Mouse (Mus musculus) heart, embryonic 15.5 days (tissue): ENCODE measurements around the gene Hfm1. TPM values are rescaled to one million over a fixed set of nuclear protein-coding genes. Genes with fewer than 3 reads are reported as not detected.

Experiments used
- ATAC-seq: fragments of 200-750 bp; cut with Nextera tagmentation; replicated peaks from 2 replicates; pipeline ENCODE4 v1.8.0; 2017; ENCODE audit warnings: low read depth, moderate TSS enrichment; ENCODE audit not compliant: insufficient number of reproducible peaks, insufficient read depth, low FRiP score
- H3K27ac ChIP-seq: fragments of 300-500 bp; sonication (generic); 2 replicates; pipeline ENCODE4 v1.5.1; 2015; ENCODE audit warnings: mild to moderate bottlenecking, inconsistent platforms
- H3K27me3 ChIP-seq: fragments of 300-500 bp; sonication (generic); 2 replicates; pipeline ENCODE4 v1.6.1; 2015; ENCODE audit warnings: inconsistent platforms
- H3K36me3 ChIP-seq: fragments of 300-500 bp; sonication (generic); 2 replicates; pipeline ENCODE4 v1.6.1; 2015; ENCODE audit warnings: mild to moderate bottlenecking, inconsistent platforms
- H3K4me1 ChIP-seq: fragments of 300-500 bp; sonication (generic); replicated peaks from 2 replicates; pipeline ENCODE4 v1.6.1; 2015; ENCODE audit warnings: inconsistent platforms
- H3K4me2 ChIP-seq: fragments of 300-500 bp; sonication (generic); 2 replicates; pipeline ENCODE4 v1.6.1; 2015; ENCODE audit warnings: inconsistent platforms, mild to moderate bottlenecking, moderate library complexity
- H3K4me3 ChIP-seq: fragments of 300-500 bp; sonication (generic); 2 replicates; pipeline ENCODE4 v1.5.1; 2015; ENCODE audit warnings: mild to moderate bottlenecking, inconsistent platforms
- H3K9ac ChIP-seq: fragments of 300-500 bp; sonication (generic); 2 replicates; pipeline ENCODE4 v1.6.1; 2015; ENCODE audit warnings: mild to moderate bottlenecking, inconsistent platforms
- H3K9me3 ChIP-seq: fragments of 300-500 bp; sonication (generic); replicated peaks from 2 replicates; pipeline ENCODE4 v1.6.1; 2016; ENCODE audit warnings: inconsistent platforms
- WGBS: fragments of 180-500 bp; shearing (Covaris S2); methylation state at CpG from one replicate; pipeline ENCODE4 v1.1.7; 2015; ENCODE audit warnings: mixed read lengths; 5-methylcytosine and 5-hydroxymethylcytosine counted together
- polyA plus RNA-seq: library from polyadenylated mRNA; unstranded; fragments of >200 nt; fragmentation: Nextera tagmentation; extraction: Ambion mirVana; gene quantifications from 2 replicates; pipeline ENCODE4 v1.2.1, GENCODE M21; 2015

Gene Hfm1
- polyA plus RNA-seq, result 0.32 and 0.39 TPM in 2 replicates

DNA sequence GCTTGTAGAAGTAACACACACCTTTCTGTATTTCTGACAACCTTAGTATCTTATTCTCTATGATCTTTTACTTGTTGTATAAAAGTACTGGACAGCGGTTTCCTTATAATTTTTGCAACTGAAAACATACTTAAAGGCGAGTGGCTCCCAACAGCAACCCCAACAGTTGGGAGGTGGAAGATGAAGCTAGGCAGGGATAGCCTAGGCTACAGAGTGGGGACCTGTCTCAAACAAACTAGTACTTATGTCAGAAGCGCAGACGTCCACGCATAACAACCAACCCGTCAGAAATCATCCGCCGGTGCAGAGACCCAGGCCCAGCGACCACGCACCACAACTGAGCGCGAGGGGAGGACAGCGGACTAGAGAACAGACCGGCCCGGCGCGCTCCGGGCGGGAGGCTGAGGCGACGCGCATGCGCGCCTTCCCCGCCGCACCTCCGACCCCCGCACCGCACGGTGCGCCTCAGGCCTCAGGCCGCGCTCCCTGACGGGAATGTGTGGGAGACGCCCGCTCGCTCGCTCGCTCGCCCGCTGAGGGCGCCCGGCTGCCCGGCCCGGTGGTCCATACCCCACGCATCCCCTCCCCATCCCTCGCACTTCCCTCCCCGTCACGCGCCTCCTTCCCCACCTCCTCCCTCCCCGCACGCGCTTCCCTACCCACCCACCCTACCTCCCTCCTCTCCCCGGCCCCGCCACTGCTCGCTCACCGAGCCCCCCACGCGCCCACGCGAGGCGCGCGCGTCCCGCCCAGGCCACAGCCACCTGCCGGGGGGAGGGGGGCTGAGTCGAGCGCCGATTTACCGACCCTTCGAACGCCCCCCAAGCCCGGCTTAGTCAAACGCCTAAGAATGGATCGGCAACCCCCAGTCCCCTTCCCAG is at the start of gene Hfm1:
Hfm1 (minus strand) TSS at position 834 of the 881 bp plus-strand sequence.
- no peaks in the 10 kb centered on the region for H3K36me3 ChIP-seq
- WGBS, result 1% methylated on average over 62 of the region's 76 CpGs
- no peaks in the 10 kb centered on the region for H3K9me3 ChIP-seq
- peak; percentile 82 for ATAC-seq
- peak within 1 kb of the TSS; percentile 49 for H3K9ac ChIP-seq
- H3K27ac ChIP-seq, result no peak within 1 kb of the TSS
- H3K4me2 ChIP-seq, result peak within 1 kb of the TSS; percentile 88
- H3K4me3 ChIP-seq, result peak within 1 kb of the TSS; percentile 59
- H3K27me3 ChIP-seq, result no peaks in the 10 kb centered on the region
- H3K4me1 ChIP-seq, result 0 out of 2 replicates have a peak, but pooled peaks cover 3% of the 10 kb centered on the region

GRCm38 (mm10) chr5:106973883-106974282 is 47.8 kb upstream of the Hfm1 start:
- no peak overlapping the region for H3K4me3 ChIP-seq
- no peaks in the 10 kb centered on the region for H3K4me1 ChIP-seq
- H3K27ac ChIP-seq, result no peak overlapping the region
- no peak overlapping the region for H3K4me2 ChIP-seq
- ATAC-seq, result no peak
- no peaks in the 10 kb centered on the region for H3K27me3 ChIP-seq
- H3K36me3 ChIP-seq, result peaks cover 57% of the 10 kb centered on the region
- WGBS, result 83% methylated on average over 7 of the region's 7 CpGs
- H3K9ac ChIP-seq, result no peak overlapping the region
- H3K9me3 ChIP-seq, result no peaks in the 10 kb centered on the region

DNA sequence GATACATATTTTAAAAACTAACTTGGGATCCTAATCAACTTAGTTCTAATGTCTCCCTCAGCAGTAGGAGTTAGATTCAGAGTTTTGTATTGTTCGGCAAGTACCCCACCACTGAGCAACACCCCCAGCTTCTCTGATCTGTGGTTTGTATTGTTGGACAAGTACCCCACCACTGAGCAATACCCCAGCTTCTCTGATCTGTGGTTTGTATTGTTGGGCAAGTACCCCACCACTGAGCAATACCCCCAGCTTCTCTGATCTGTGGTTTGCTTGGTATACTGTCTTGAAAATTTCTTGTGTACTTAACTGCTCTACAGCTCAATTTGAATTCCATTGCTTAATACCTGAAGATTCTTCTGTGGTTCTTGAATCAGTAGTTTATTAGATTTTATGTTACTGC is 41.5 kb upstream of the Hfm1 start:
- Histone ChIP-seq H3K4me1 (peaks cover 8% of the 10 kb centered on the region), H3K4me3 (no peak overlapping the region), H3K4me2 (no peak overlapping the region), H3K9me3 (no peaks in the 10 kb centered on the region), H3K27ac (no peak overlapping the region), H3K9ac (no peak overlapping the region), H3K27me3 (no peaks in the 10 kb centered on the region), H3K36me3 (peaks cover 25% of the 10 kb centered on the region)
- 89% methylated on average over 1 of the region's 1 CpGs for WGBS
- ATAC-seq, result no peak

GRCm38 (mm10) chr5:106966443-106966842 is 40.3 kb upstream of the Hfm1 start:
- no peaks in the 10 kb centered on the region for H3K27me3 ChIP-seq
- ATAC-seq, result no peak
- H3K9ac ChIP-seq, result no peak overlapping the region
- no peak overlapping the region for H3K27ac ChIP-seq
- no peaks in the 10 kb centered on the region for H3K9me3 ChIP-seq
- peaks cover 25% of the 10 kb centered on the region for H3K36me3 ChIP-seq
- 87% methylated on average over 3 of the region's 3 CpGs for WGBS
- H3K4me2 ChIP-seq, result no peak overlapping the region
- H3K4me3 ChIP-seq, result no peak overlapping the region
- H3K4me1 ChIP-seq, result peaks cover 8% of the 10 kb centered on the region

GRCm38 (mm10) chr5:106964513-106965014 is 38.4 kb upstream of the Hfm1 start:
- Histone ChIP-seq H3K4me3 (peak overlapping the region; percentile 86), H3K4me1 (peaks cover 8% of the 10 kb centered on the region), H3K36me3 (peaks cover 15% of the 10 kb centered on the region), H3K9me3 (no peaks in the 10 kb centered on the region), H3K27ac (peak overlapping the region; percentile 71), H3K27me3 (no peaks in the 10 kb centered on the region), H3K9ac (peak overlapping the region; percentile 84), H3K4me2 (peak overlapping the region; percentile 83)
- WGBS, result under 1% methylated on average over 41 of the region's 41 CpGs
- peak; percentile 86 for ATAC-seq

DNA sequence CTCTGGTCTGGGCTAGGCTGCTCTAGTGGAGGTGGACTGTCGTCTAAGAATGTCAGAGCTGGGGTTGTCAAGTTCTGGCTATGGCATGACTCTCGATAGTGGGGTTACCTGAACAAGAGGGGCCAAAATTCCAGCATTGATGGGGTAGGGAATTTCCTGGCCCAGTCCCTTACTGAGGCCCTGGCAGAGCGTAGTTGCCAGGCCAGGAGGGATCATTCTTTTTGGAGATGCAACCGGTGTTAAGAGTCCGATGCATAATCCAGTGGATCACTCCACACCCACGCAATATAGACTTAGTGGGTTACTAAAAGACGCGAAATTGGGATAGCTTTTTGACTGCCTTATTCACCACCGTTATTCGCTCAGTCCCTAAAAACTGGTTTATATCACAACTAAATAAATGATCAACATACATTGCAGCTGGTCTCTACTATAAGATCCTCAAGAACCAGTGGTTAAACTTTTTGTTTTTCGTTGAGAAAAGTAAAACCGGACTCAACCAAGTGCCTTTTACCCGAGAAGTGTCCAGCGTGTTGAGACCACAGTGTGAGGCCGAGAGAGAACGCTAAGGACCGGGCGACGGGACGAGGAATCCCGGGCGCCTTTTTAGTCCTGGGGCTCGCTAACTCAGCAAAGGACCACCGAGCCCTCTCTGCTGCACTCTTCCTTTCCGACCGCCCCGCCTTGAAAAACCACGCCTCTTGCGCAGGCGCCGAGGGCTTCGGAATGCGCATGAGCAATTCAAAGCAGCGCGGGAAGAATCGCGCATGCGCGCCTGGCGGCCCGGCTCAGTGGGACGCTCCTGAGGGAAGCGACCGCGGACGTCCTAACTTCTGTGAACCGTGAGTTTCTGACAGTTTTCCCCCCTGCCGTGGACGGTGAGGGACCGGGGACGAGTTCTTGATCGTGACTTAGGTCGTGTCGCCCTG is 37.7 kb upstream of the Hfm1 start, which contains the start of gene Cdc7:
Cdc7 (plus strand) TSS at position 739 of the 929 bp plus-strand sequence.
- Histone ChIP-seq H3K27me3 (no peaks in the 10 kb centered on the region), H3K4me2 (peak within 1 kb of the TSS; percentile 83), H3K27ac (peak within 1 kb of the TSS; percentile 71), H3K4me3 (peak within 1 kb of the TSS; percentile 86), H3K9me3 (no peaks in the 10 kb centered on the region), H3K36me3 (peaks cover 8% of the 10 kb centered on the region), H3K4me1 (peaks cover 11% of the 10 kb centered on the region), H3K9ac (peak within 1 kb of the TSS; percentile 84)
- peak; percentile 86 for ATAC-seq
- WGBS, result 5% methylated on average over 54 of the region's 54 CpGs

- Histone ChIP-seq H3K27me3 (no peaks in the 10 kb centered on the region), H3K4me2 (no peak overlapping the region), H3K27ac (no peak overlapping the region), H3K36me3 (no peaks in the 10 kb centered on the region), H3K4me1 (peaks cover 10% of the 10 kb centered on the region), H3K4me3 (no peak overlapping the region), H3K9me3 (no peaks in the 10 kb centered on the region), H3K9ac (no peak overlapping the region)
- WGBS, result 79% methylated on average over 2 of the region's 2 CpGs
- ATAC-seq, result no peak
Measured at GRCm38 (mm10) chr5:106960451-106960850, 34.3 kb upstream of the Hfm1 start.

- Histone ChIP-seq H3K4me1 (peaks cover 6% of the 10 kb centered on the region), H3K9me3 (no peaks in the 10 kb centered on the region), H3K9ac (no peak overlapping the region), H3K27me3 (no peaks in the 10 kb centered on the region), H3K36me3 (no peaks in the 10 kb centered on the region), H3K4me3 (no peak overlapping the region), H3K27ac (no peak overlapping the region), H3K4me2 (no peak overlapping the region)
- ATAC-seq, result no peak
- WGBS, result 42% methylated on average over 3 of the region's 3 CpGs
Measured at GRCm38 (mm10) chr5:106959031-106959430, 32.9 kb upstream of the Hfm1 start.

- Histone ChIP-seq H3K36me3 (no peaks in the 10 kb centered on the region), H3K4me1 (0 out of 2 replicates have a peak, but pooled peaks cover 2% of the 10 kb centered on the region), H3K27me3 (no peaks in the 10 kb centered on the region), H3K9ac (no peak overlapping the region), H3K9me3 (no peaks in the 10 kb centered on the region), H3K27ac (no peak overlapping the region), H3K4me2 (no peak overlapping the region), H3K4me3 (no peak overlapping the region)
- 46% methylated on average over 3 of the region's 3 CpGs for WGBS
- no peak; the same call in 1 of the 2 replicates for ATAC-seq
Measured at GRCm38 (mm10) chr5:106956467-106956866, 30.3 kb upstream of the Hfm1 start.

DNA sequence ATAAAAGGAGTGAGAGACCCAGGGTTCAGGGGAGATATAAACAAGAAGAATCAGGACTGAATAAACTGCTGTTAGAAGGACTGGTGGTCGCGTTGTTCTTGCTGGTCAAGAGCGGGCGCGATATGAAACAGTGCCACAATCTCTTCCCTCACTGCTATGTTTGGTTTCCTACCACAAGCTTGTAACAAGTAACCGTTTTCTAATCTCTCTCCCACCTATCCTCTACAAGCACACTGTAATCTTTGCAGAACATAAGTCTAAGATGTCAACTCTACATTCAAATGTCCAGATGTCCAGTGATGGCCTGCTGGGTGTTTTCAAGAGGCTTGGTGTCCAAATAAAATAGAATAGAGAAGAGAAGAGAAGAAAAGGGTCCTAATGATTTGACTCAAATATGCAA is 22.6 kb upstream of the Hfm1 start:
- no peak for ATAC-seq
- H3K4me1 ChIP-seq, result no peaks in the 10 kb centered on the region
- H3K4me2 ChIP-seq, result no peak overlapping the region
- H3K36me3 ChIP-seq, result no peaks in the 10 kb centered on the region
- no peaks in the 10 kb centered on the region for H3K9me3 ChIP-seq
- H3K27me3 ChIP-seq, result no peaks in the 10 kb centered on the region
- no peak overlapping the region for H3K9ac ChIP-seq
- H3K27ac ChIP-seq, result no peak overlapping the region
- 80% methylated on average over 6 of the region's 6 CpGs for WGBS
- H3K4me3 ChIP-seq, result no peak overlapping the region

DNA sequence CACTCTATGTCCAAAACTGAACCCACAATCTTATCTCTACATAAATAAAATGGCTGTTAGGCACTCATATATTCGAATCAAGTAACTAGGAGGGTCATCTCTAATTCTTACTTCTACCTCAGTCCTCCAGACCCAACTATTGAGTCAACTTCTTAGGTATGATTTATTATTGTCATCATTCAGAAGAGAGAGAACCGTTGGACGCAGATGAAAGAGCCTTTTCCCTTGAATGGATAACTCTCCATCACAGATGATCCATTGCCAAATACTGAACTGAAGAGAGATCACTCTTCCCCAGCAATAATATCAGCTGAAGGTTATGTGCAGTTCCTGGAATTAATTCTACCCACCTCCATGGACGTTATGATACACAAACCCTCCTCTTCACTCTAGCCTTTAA is 20.2 kb upstream of the Hfm1 start:
- Histone ChIP-seq H3K4me1 (no peaks in the 10 kb centered on the region), H3K4me2 (no peak overlapping the region), H3K36me3 (no peaks in the 10 kb centered on the region), H3K9me3 (no peaks in the 10 kb centered on the region), H3K9ac (no peak overlapping the region), H3K27me3 (no peaks in the 10 kb centered on the region), H3K4me3 (no peak overlapping the region), H3K27ac (no peak overlapping the region)
- ATAC-seq, result no peak
- 72% methylated on average over 4 of the region's 4 CpGs for WGBS
